Mouse (Mus musculus): Measurements from ENCODE around the gene Chdh.

The Chdh gene

GRCm38 (mm10) chr14:30064864-30065263 lies 56.0 kb downstream of the Chdh start:
- no peak for DNase-seq (ENCODE audit: low spot score)

DNA sequence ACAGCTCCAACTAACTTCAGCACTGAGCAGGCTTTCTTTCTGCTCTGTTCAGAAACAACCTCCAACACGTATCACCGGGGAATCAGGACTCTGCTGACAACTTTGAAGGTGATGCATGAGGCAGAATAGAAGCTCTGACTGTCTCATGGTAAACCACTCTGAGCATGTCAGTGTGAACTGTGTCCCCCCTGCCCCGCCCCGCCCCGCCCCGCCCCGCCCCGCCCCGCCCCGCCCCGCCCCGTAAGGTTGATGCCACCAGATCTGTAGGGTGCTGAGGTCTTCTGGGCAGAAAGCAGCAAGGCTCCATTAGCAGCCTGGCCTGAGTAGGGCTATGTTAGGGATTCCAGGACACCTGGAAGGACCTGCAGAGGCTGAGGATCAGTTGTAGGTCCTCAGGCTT lies 57.9 kb downstream of the Chdh start:
- DNase-seq (ENCODE audit: low spot score), result no peak

GRCm38 (mm10) chr14:30068566-30068965 lies 59.7 kb downstream of the Chdh start:
- no peak for DNase-seq (ENCODE audit: low spot score)

DNA sequence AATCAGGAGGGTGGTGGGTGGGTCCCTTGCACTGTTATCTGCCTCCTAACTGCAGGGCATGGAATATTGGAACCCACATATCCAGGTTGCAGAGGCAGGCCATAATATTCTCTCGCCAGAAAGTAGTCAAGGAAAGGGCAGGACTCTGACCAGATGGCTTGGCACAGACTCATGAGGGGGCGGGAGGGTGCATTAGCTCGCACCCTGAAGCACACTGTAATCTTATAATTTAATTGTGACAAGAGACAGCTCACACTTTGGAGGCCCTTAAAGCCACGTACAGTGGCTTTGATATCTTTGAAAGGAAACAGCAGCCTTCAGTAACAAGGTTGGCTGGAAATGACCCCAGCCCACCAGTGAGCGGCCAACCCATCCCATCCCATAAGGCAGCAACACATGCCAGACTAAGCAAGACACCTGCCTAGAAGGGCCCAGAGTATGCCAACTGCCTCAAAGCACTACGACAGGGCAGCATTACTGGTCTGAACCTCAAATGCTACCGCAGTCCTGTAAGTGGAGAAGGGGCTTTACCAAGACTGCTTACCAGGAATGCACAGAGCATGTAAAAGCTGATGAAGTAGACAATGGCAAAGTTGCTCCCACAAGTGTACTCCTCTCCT lies 66.6 kb downstream of the Chdh start:
- no peak for DNase-seq (ENCODE audit: low spot score)

DNA sequence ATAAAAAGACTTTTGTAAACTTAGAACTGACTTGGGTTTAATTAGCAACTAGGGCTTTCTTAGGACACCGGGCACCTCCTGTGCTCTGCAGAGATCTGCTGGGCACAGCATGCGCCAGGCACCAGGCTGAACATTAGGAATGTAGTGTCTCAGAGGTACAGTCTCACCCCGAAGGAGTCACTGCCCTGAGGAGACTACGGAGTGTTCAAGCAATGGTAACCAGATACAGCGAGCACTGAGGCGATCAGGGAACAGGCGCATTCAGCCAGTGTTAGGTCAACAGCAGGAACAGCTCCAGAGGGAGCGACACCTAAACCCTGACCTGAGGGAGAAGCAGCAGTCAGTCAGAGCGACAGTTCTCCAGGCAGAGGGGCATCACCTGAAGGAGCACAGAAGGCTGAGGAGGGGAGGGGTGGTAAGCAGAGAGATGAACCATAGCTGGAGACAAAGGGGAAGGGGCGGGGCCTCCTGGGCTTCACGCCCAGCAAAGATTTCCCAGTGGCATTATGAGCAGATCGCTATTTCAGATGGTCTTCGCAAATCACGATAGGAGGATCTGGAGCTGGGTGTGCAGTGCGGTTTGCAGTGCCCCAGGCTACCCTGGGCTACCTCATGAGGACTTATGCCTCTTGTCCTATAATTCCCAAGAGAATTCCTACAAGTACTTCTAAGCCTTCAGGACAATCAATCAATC lies 69.4 kb downstream of the Chdh start:
- DNase-seq (ENCODE audit: low spot score), result no peak

DNA sequence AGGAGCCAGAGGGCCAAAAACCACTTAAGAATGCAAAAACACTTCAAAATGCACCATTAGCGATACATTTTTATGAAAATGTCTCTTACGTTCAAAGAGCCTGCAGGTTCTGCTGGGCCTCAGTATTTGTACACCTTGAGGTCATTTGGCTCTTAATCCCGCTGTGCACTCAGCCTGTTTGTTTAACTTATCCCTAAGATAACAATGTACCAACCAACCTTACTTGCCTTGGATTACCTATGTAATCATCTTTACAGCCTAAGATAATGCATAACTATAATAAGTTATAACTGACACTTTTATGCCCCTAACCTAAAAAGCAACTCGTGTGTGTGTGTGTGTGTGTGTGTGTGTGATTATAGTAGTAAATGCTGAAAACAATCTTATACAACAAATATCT lies 70.9 kb downstream of the Chdh start:
- no peak for DNase-seq (ENCODE audit: low spot score)

All from ovary, postnatal 14 days (tissue).